Mouse (Mus musculus) small intestine, adult 2 months (tissue): ENCODE measurements around the gene Qsox1.

Experiments used
- CTCF ChIP-seq: fragments of 200-500 bp; IDR thresholded peaks from 2 replicates; pipeline ENCODE4 v1.5.1; 2012; ENCODE audit warnings: low read depth, mild to moderate bottlenecking, control low read depth, inconsistent platforms, low read length, moderate library complexity, mixed read lengths; ENCODE audit not compliant: insufficient replicate concordance, insufficient read length; ENCODE audit errors: extremely low read depth
- POLR2A ChIP-seq: fragments of 200-500 bp; IDR thresholded peaks from 2 replicates; pipeline ENCODE4 v1.6.1; 2012; ENCODE audit warnings: low read depth, mild to moderate bottlenecking, control low read depth, inconsistent platforms, low read length, moderate library complexity

DNA sequence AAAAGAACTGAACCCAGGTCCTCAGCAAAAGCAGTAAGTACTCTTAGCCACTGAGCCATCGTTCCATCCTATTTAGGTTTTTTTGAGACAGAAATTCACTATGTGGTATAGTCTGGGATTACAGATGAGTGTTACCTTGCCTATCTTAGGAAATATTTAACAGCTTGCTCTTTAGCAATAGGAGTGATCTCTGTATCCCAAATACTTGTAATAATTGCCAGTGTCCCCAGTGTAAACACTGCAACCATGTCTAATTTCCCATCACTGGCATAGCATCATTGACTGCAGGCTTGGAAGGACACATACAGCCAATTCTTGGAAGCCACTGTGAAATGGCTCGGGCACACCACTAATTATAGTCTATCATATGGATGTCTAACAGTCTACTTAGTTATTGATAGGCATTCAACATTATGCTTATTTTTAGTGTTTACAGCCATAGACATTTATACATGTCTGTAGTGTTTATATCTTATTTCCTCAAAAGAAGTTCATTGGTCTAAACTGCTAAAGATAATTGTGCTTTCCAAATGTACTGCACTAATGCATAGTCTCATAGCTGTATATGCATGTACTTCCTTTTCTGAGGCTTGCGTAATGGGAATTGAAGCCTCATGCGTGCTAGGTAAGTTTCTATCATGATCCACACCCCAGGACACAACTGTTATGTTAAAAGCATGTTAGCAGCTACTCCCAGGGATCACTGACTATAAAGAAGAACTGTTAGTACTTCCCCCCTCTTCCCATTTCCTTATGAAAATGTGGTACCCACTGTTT, 13.4 kb upstream of the Qsox1 start:
- TF ChIP-seq CTCF (no peak), POLR2A (no peak)
